In the genomic region with DNA sequence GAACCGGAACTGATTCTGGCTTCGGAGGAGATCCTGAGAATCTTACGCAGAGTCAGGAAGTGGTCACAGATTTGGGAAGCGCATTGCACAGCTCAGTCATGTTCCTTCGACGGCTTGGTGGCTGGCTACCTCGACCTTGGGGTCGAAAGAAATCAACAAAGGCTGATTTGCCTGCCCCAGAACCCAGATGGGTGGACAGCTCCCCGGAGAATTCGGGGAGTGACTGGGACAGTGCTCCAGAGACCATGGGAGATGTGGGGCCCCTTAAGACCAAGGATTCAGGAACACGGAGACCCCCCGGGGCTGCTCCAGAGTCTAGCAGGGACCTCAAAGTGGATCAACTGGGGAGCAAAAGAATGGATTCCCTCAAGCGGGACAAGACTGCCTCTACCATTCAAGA, we compare ENCODE assay signal across 1 mouse cellular context.
A peak's percentile ranks its signal among the peaks of the same experiment; 100 is the strongest.
TF ChIP-seq lines count a peak whose summit lies in the region.

No protein-coding gene starts in this region.

TF ChIP-seq in CH12.LX, 34 proteins besides CTCF, POLR2A, EP300 and RAD21:
- TF ChIP-seq NRF1 (IDR thresholded peaks at IDR 0.05; ENCODE audit: low read depth, low read length) (no peak), CHD2 (IDR thresholded peaks at IDR 0.05; ENCODE audit: low read length) (0 out of 2 replicates have a peak, but pooled peaks have one; percentile 4), NELFE (IDR thresholded peaks at IDR 0.05; ENCODE audit: low read depth, low read length) (no peak), ZC3H11A (IDR thresholded peaks at IDR 0.05; ENCODE audit: low read depth, low read length) (no peak), ELF1 (IDR thresholded peaks at IDR 0.05; ENCODE audit: low read depth, low read length) (peak; percentile 42; the same call in 1 of the 2 replicates), IRF4 (IDR thresholded peaks at IDR 0.05; ENCODE audit: low read depth, low read length) (0 out of 2 replicates have a peak, but pooled peaks have one; percentile 5), USF2 (conservative IDR thresholded peaks at IDR 0.05; ENCODE audit: low read depth, low read length) (no peak), MAX (IDR thresholded peaks at IDR 0.05; ENCODE audit: low read length) (no peak), ZKSCAN1 (IDR thresholded peaks at IDR 0.05; ENCODE audit: borderline replicate concordance, low read depth, low read length) (no peak), HCFC1 (IDR thresholded peaks at IDR 0.05; ENCODE audit: low read depth, low read length) (peak; percentile 39; the same call in 1 of the 2 replicates), SMC3 (IDR thresholded peaks at IDR 0.05; ENCODE audit: low read depth, low read length) (no peak), MAFK (IDR thresholded peaks at IDR 0.05; ENCODE audit: insufficient replicate concordance, low read length) (no peak), TCF12 (IDR thresholded peaks at IDR 0.05; ENCODE audit: low read depth, low read length) (no peak), E2F4 (IDR thresholded peaks at IDR 0.05; ENCODE audit: insufficient replicate concordance, low read depth, low read length) (no peak), RCOR1 (conservative IDR thresholded peaks at IDR 0.05; ENCODE audit: low read depth, low read length) (no peak), TBP (conservative IDR thresholded peaks at IDR 0.05; ENCODE audit: low read depth, low read length) (no peak), GABPA (IDR thresholded peaks at IDR 0.05; ENCODE audit: insufficient replicate concordance, low read depth, low read length) (no peak), SIN3A (IDR thresholded peaks at IDR 0.05; ENCODE audit: low read length) (no peak), UBTF (IDR thresholded peaks at IDR 0.05; ENCODE audit: low read depth, low read length) (no peak), JUN (IDR thresholded peaks at IDR 0.05; ENCODE audit: insufficient read depth, low read depth, low read length) (no peak), MAZ (IDR thresholded peaks at IDR 0.05; ENCODE audit: low read depth, low read length) (no peak), MXI1 (IDR thresholded peaks at IDR 0.05; ENCODE audit: low read depth, low read length) (no peak), ETS1 (conservative IDR thresholded peaks at IDR 0.05; ENCODE audit: low read depth, low read length) (no peak), ZNF384 (IDR thresholded peaks at IDR 0.05; ENCODE audit: low read depth, low read length) (no peak), KAT2A (IDR thresholded peaks at IDR 0.05; ENCODE audit: insufficient replicate concordance, low read length) (no peak), CHD1 (IDR thresholded peaks at IDR 0.05; ENCODE audit: low read depth, low read length) (no peak), MYC (IDR thresholded peaks at IDR 0.05; ENCODE audit: low read depth, low read length) (no peak), MEF2A (IDR thresholded peaks at IDR 0.05; ENCODE audit: borderline replicate concordance, low read depth, low read length) (no peak), BHLHE40 (IDR thresholded peaks at IDR 0.05; ENCODE audit: low read depth, low read length) (no peak), JUND (conservative IDR thresholded peaks at IDR 0.05; ENCODE audit: low read depth, low read length) (no peak)
